Mouse (Mus musculus): ENCODE measurements around the gene 4930524N10Rik.

4930524N10Rik gene

GRCm38 (mm10) chrX:154343292-154343691, at the start of gene 4930524N10Rik:
Gene 4930524N10Rik, minus strand, starts transcription at chrX:154343392.
- no peak for DNase-seq (ENCODE audit: low spot score)

GRCm38 (mm10) chrX:154350042-154350441, 6.8 kb upstream of the 4930524N10Rik start:
- no peak for DNase-seq (ENCODE audit: low spot score)

GRCm38 (mm10) chrX:154349302-154350041, 6.3 kb upstream of the 4930524N10Rik start:
- DNase-seq (ENCODE audit: low spot score) = no peak

- DNase-seq (ENCODE audit: low spot score) = no peak
These were observed 4.7 kb upstream of the 4930524N10Rik start for GRCm38 (mm10) chrX:154347933-154348332.
